Mouse (Mus musculus) cerebellum, postnatal 25 days (tissue): ENCODE measurements at regions not wholly inside any gene's neighbourhood (a gene's known extent, or its start where the extent isn't known, plus 50 kb on each side); places are given as distances from the start of the nearest gene placed in this dataset.

Experiments used
- DNase-seq, 2 experiments: peaks; one replicate each; pipeline ENCODE4 v3.0.0; 2021; ENCODE audit warnings: mixed read lengths in 2 of 2

- no peak for DNase-seq
Observed at GRCm38 (mm10) chr3:141279041-141279554, 66.9 kb upstream of the Pdha2 start.

- no peak for DNase-seq
Observed at GRCm38 (mm10) chr3:141293802-141294201, 81.6 kb upstream of the Pdha2 start.

DNA sequence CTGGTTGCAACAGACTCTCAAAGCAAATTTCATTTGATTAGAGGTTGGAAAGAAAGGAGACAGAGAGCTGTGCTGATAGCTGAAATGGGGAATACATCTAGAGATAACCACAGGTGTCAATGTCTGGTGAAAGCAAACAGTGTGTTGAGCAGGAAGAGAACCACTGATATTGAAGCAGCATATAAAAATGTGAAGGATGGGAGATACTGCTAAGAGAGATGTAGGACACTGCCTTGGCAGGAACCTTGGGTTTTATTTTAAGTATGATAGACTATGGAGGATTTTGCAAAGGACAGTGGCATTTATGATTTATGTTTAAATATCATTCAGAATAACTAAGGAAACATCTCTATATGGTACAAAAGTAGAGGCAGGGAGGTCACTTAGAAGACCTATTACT lies 84.7 kb upstream of the Pdha2 start:
- no peak for DNase-seq

- DNase-seq, result no peak
Observed at GRCm38 (mm10) chr3:141299749-141300148, 87.6 kb upstream of the Pdha2 start.

- no peak for DNase-seq
Observed at GRCm38 (mm10) chr3:141333517-141334113, 121.5 kb upstream of the Pdha2 start.

DNA sequence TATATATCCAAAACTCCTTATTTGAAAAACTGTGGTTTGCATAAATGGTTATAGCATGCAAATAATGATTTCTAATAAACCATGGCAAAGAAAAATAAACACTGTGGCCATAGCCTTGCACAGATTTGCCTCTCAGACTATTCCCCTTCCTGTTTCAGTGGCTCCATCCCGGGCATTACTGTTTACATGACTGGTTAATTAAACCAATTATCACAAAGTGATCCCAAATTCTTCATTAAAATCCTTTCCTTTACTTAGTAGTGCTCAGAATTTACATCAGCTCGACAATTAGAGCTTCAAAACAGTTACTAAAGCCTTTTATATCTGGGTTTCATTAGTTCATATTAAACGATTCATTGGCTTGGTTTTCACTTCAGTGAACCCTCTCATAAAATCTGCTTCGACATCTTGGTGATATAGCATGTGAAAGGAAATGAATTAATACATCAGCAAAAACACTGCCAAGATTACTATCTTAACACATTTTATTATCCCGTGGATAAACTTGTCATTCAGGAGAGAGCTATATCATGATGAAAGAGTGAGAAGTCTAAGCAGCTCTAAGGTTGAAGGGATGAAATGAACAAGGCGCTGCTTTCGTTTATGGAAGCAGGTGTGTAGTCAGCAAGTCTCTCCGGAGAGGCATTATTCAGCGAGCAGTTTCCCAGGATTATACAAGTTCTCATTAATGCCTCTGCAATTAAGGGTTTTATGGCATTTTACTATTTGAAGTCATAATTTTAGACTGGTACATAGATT lies 126.2 kb upstream of the Pdha2 start:
- peak in 1 of 2 experiments; percentile 5 for DNase-seq

GRCm38 (mm10) chr3:141353961-141354360 lies 111.1 kb upstream of the Unc5c start:
- DNase-seq, result no peak

DNA sequence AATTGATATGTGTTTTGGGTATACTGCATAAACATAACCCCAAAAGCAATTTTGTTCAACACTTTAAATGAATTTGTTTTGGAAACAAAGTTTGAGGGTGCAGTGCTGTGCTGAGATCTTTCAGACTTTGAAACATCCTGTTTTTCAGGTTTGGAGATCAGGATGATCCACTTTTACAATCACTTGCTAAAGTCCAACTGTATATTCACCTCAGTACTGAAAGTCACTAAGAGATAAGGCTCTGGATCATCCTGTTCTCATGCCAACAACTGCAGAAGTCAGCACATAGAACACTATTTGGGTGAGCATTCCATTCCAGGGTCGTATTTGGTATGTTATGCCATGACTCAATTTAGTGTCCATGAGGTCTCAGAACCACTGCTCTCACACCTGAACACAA lies 72.0 kb upstream of the Unc5c start:
- DNase-seq, result no peak

DNA sequence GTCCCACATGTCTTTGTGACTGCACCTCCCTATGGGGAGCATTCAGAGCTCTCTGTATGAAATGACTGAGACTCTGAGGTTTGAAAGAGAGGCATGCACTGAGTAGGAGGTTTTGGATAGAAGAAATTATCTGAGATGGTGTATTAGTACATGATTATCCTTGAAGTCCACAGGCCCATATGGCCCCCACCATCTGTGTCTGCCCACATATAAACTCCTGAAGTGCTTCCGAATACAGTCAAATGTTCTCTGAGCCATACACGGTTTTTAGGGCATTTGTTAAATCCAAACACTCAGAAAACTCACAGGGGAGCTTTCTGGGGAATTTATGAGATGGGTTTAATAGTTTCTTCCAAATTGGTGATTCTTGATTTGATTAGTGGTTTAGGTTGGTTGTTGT lies 66.8 kb upstream of the Unc5c start:
- no peak for DNase-seq
